Mouse (Mus musculus) cerebellum, adult 2 months (tissue): ENCODE data around the gene Calm3. TPM values are rescaled to one million over a fixed set of nuclear protein-coding genes. Genes with fewer than 3 reads are reported as not detected.

Experiments
- DNase-seq, 2 experiments: peaks; one replicate each; pipeline ENCODE4 v3.0.0; 2021
- H3K27ac ChIP-seq: fragments of 200-500 bp; 2 replicates; pipeline ENCODE4 v1.5.1; 2012; ENCODE audit warnings: low read length, control low read depth, inconsistent platforms; ENCODE audit not compliant: insufficient read depth
- H3K27me3 ChIP-seq: fragments of 200-500 bp; 2 replicates; pipeline ENCODE4 v1.6.1; 2012; ENCODE audit warnings: inconsistent platforms, mild to moderate bottlenecking, low read length, moderate library complexity; ENCODE audit not compliant: control insufficient read depth, insufficient read depth
- H3K4me1 ChIP-seq: fragments of 200-500 bp; 2 replicates; pipeline ENCODE4 v1.6.1; 2011; ENCODE audit warnings: low read length; ENCODE audit not compliant: control insufficient read depth, insufficient read depth
- H3K4me3 ChIP-seq: fragments of 200-500 bp; replicated peaks from 2 replicates; pipeline ENCODE3; 2011; ENCODE audit warnings: mild to moderate bottlenecking, low read depth, low read length, control low read depth; ENCODE audit not compliant: insufficient read depth
- CTCF ChIP-seq: fragments of 200-500 bp; IDR thresholded peaks from 2 replicates; pipeline ENCODE4 v1.5.1; 2011; ENCODE audit warnings: low read depth, mild to moderate bottlenecking, control low read depth, low read length, moderate library complexity, borderline replicate concordance; ENCODE audit not compliant: insufficient read depth
- POLR2A ChIP-seq: fragments of 200-500 bp; IDR thresholded peaks from 2 replicates; pipeline ENCODE4 v1.6.1; 2011; ENCODE audit warnings: low read length, control low read depth, borderline replicate concordance; ENCODE audit not compliant: insufficient read depth
- WGBS: fragments of 180-500 bp; shearing (Covaris S2); methylation state at CpG from one replicate; pipeline ENCODE4 v1.1.7; 2018; 5-methylcytosine and 5-hydroxymethylcytosine counted together
- polyA plus RNA-seq: library from polyadenylated mRNA; depleted of rRNA; stranded (reverse); fragments of >200 nt; gene quantifications from 2 replicates; pipeline ENCODE4 v1.2.3, GENCODE M21; 2012

Calm3 gene
- polyA plus RNA-seq, 1 experiment, result 1,504 TPM

- H3K27me3 ChIP-seq, result no peaks in the 10 kb centered on the region
- TF ChIP-seq POLR2A, result no peak
- TF ChIP-seq CTCF, result peak; percentile 78
- H3K27ac ChIP-seq, result no peak overlapping the region
- H3K4me3 ChIP-seq, result no peak overlapping the region
- 7% methylated on average over 14 of the region's 14 CpGs for WGBS
- peak; percentile 84 to 91 for DNase-seq
- no peaks in the 10 kb centered on the region for H3K4me1 ChIP-seq
These were observed 8.2 kb upstream of the Calm3 start for GRCm38 (mm10) chr7:16931968-16932627.

GRCm38 (mm10) chr7:16930850-16931249, 6.9 kb upstream of the Calm3 start:
- H3K4me1 ChIP-seq, result no peaks in the 10 kb centered on the region
- WGBS, result 2% methylated on average over 1 of the region's 1 CpGs
- H3K4me3 ChIP-seq, result no peak overlapping the region
- no peaks in the 10 kb centered on the region for H3K27me3 ChIP-seq
- peak; percentile 78 to 85 for DNase-seq
- no peak for TF ChIP-seq POLR2A
- TF ChIP-seq CTCF, result peak; percentile 68; the same call in 1 of the 2 replicates
- no peak overlapping the region for H3K27ac ChIP-seq

- no peak overlapping the region for H3K27ac ChIP-seq
- 20% methylated on average over 2 of the region's 2 CpGs for WGBS
- no peak overlapping the region for H3K4me3 ChIP-seq
- no peaks in the 10 kb centered on the region for H3K27me3 ChIP-seq
- H3K4me1 ChIP-seq, result no peaks in the 10 kb centered on the region
- no peak for DNase-seq
- TF ChIP-seq CTCF (no peak), POLR2A (no peak)
These were observed 4.4 kb upstream of the Calm3 start for GRCm38 (mm10) chr7:16928341-16928740.

GRCm38 (mm10) chr7:16923283-16924036, 454 bp downstream of the Calm3 start:
- no peaks in the 10 kb centered on the region for H3K27me3 ChIP-seq
- H3K27ac ChIP-seq, result peak overlapping the region; percentile 92
- WGBS, result under 1% methylated on average over 34 of the region's 57 CpGs
- peak overlapping the region; percentile 97 for H3K4me3 ChIP-seq
- H3K4me1 ChIP-seq, result peaks cover 16% of the 10 kb centered on the region
- TF ChIP-seq POLR2A, result peak; percentile 77; the same call in 1 of the 2 replicates
- TF ChIP-seq CTCF, result no peak
- peak in 1 of 2 experiments; percentile 66 for DNase-seq

- 5% methylated on average over 10 of the region's 10 CpGs for WGBS
- Histone ChIP-seq H3K27me3 (no peaks in the 10 kb centered on the region), H3K4me3 (peak overlapping the region; percentile 97), H3K27ac (peak overlapping the region; percentile 92), H3K4me1 (peaks cover 26% of the 10 kb centered on the region)
- TF ChIP-seq POLR2A, result peak; percentile 51; the same call in 1 of the 2 replicates
- TF ChIP-seq CTCF, result no peak
- DNase-seq, result peak; percentile 69 to 71
These were observed 1.4 kb downstream of the Calm3 start for GRCm38 (mm10) chr7:16922360-16922973.

- 5% methylated on average over 6 of the region's 6 CpGs for WGBS
- peak in 1 of 2 experiments; percentile 45 for DNase-seq
These were observed 2.0 kb downstream of the Calm3 start for GRCm38 (mm10) chr7:16921881-16922335.

More at GRCm38 (mm10) chr7:16921881-16922335, 2.0 kb downstream of the Calm3 start:
- TF ChIP-seq CTCF, result no peak
- TF ChIP-seq POLR2A, result no peak
- H3K4me1 ChIP-seq, result peaks cover 31% of the 10 kb centered on the region
- peak overlapping the region; percentile 97 for H3K4me3 ChIP-seq
- peak overlapping the region; percentile 76 for H3K27ac ChIP-seq
- H3K27me3 ChIP-seq, result no peaks in the 10 kb centered on the region
